Mouse (Mus musculus) erythroid progenitor cell, adult 5-6 weeks (primary cell): Measurements from ENCODE around the gene Acot13. TPM values are rescaled to one million over a fixed set of nuclear protein-coding genes. Genes with fewer than 3 reads are reported as not detected.
A peak's percentile ranks its signal among the peaks of the same experiment; 100 is the strongest.
"Not testable (repeated sequence)": the region's sequence is repeated elsewhere in the genome, so short reads cannot be mapped to it uniquely, and the experiment has no call there.

Experiments
- ATAC-seq: replicated peaks from 2 replicates; pipeline ENCODE4 v1.8.0; 2016; ENCODE audit warnings: moderate number of reproducible peaks, mild to moderate bottlenecking, moderate TSS enrichment, inconsistent platforms; ENCODE audit not compliant: poor library complexity, low FRiP score, severe bottlenecking
- total RNA-seq, 2 experiments: library from RNA; stranded (forward) in 1 of 2; stranded (reverse) in 1 of 2; fragments of 150-400 nt in 1 of 2; fragments of 186-747, 209-891 nt in 1 of 2; gene quantifications; 2 replicates each; pipeline versions ENCODE4 v1.2.3 to v1.2.4; 2015 to 2017; ENCODE audit warnings: low replicate concordance in 2 of 2

Acot13 gene
- total RNA-seq (2015; ENCODE audit: low replicate concordance): 18.0 and 24.1 TPM in 2 replicates
- 22.7 and 26.2 TPM in 2 replicates for total RNA-seq (2017; ENCODE audit: low replicate concordance)

GRCm38 (mm10) chr13:24831353-24832130 is at the start of gene Acot13, which contains the start of gene Tdp2:
Acot13 (minus strand) TSS chr13:24831540.
Tdp2 (plus strand) TSS chr13:24831679.
- ATAC-seq: peak; percentile 89

GRCm38 (mm10) chr13:24880704-24881103 is 49.4 kb upstream of the Acot13 start:
- no peak for ATAC-seq

- ATAC-seq: no peak
Observed at GRCm38 (mm10) chr13:24880208-24880607, 48.9 kb upstream of the Acot13 start.

GRCm38 (mm10) chr13:24879359-24880040 is 48.2 kb upstream of the Acot13 start:
- ATAC-seq: no peak

- no peak for ATAC-seq
Observed at GRCm38 (mm10) chr13:24868233-24868632, 36.9 kb upstream of the Acot13 start.

- no peak for ATAC-seq
Observed at GRCm38 (mm10) chr13:24867789-24868188, 36.4 kb upstream of the Acot13 start.

GRCm38 (mm10) chr13:24866430-24867402 is 35.4 kb upstream of the Acot13 start:
- ATAC-seq: no peak

- peak; percentile 61; the same call in 1 of the 2 replicates for ATAC-seq
Observed at GRCm38 (mm10) chr13:24862520-24862919, 31.2 kb upstream of the Acot13 start.

- ATAC-seq: no peak
Observed at GRCm38 (mm10) chr13:24862021-24862420, 30.7 kb upstream of the Acot13 start.

GRCm38 (mm10) chr13:24861084-24861483 is 29.7 kb upstream of the Acot13 start:
- no peak for ATAC-seq

- no peak for ATAC-seq
Observed at GRCm38 (mm10) chr13:24859115-24859514, 27.8 kb upstream of the Acot13 start.

- ATAC-seq: no peak
Observed at GRCm38 (mm10) chr13:24852570-24852969, 21.2 kb upstream of the Acot13 start.

- ATAC-seq: no peak
Observed at GRCm38 (mm10) chr13:24851989-24852388, 20.6 kb upstream of the Acot13 start.

GRCm38 (mm10) chr13:24849318-24849717 is 18.0 kb upstream of the Acot13 start:
- ATAC-seq: no peak

- ATAC-seq: peak; percentile 67
Observed at GRCm38 (mm10) chr13:24844983-24845955, 13.9 kb upstream of the Acot13 start, which contains the start of gene D130043K22Rik. D130043K22Rik (plus strand) TSS chr13:24845135.

GRCm38 (mm10) chr13:24841702-24842101 is 10.4 kb upstream of the Acot13 start:
- no peak for ATAC-seq

GRCm38 (mm10) chr13:24839831-24840230 is 8.5 kb upstream of the Acot13 start:
- no peak for ATAC-seq

- not testable (repeated sequence) for ATAC-seq
Observed at GRCm38 (mm10) chr13:24837765-24838164, 6.4 kb upstream of the Acot13 start.

GRCm38 (mm10) chr13:24832811-24833155 is 1.4 kb upstream of the Acot13 start:
- ATAC-seq: no peak
